Mouse (Mus musculus) ES-E14 (cell line): ENCODE measurements at regions not wholly inside any gene's neighbourhood (a gene's known extent, or its start where the extent isn't known, plus 50 kb on each side); places are given as distances from the start of the nearest gene placed in this dataset.

Source experiments
- DNase-seq: peaks from one replicate; pipeline ENCODE4 v3.0.0-alpha.2; 2013; ENCODE audit warnings: low read depth, low spot score
- H3K27ac ChIP-seq: 2 replicates; pipeline ENCODE4 v1.5.1; 2012; ENCODE audit warnings: low read depth, mild to moderate bottlenecking, low read length, moderate library complexity, mixed read lengths; ENCODE audit not compliant: poor library complexity, insufficient read depth, severe bottlenecking
- H3K36me3 ChIP-seq: 2 replicates; pipeline ENCODE4 v1.6.1; 2012; ENCODE audit warnings: mild to moderate bottlenecking, low read length, moderate library complexity, mixed read lengths; ENCODE audit not compliant: control insufficient read depth, poor library complexity, insufficient read depth, severe bottlenecking
- H3K4me1 ChIP-seq, 2 experiments: fragments of 150-350 bp in 1 of 2; sonication (generic) in 1 of 2; 2 replicates each; pipeline ENCODE4 v1.6.1; 2012; ENCODE audit warnings: low read length in 2 of 2, mild to moderate bottlenecking in 1 of 2, mixed read lengths in 1 of 2; ENCODE audit not compliant: control insufficient read depth in 2 of 2, insufficient read depth in 2 of 2, poor library complexity in 1 of 2
- H3K4me3 ChIP-seq, 2 experiments: fragments of 150-350 bp in 1 of 2; sonication (generic) in 1 of 2; 2 replicates each; pipeline ENCODE4 v1.5.1; 2012; ENCODE audit warnings: low read length in 2 of 2, low read depth in 1 of 2, mild to moderate bottlenecking in 1 of 2, mixed read lengths in 1 of 2; ENCODE audit not compliant: insufficient read depth in 1 of 2, poor library complexity in 1 of 2, severe bottlenecking in 1 of 2
- H3K9ac ChIP-seq: 2 replicates; pipeline ENCODE4 v1.6.1; 2012; ENCODE audit warnings: low read depth, mild to moderate bottlenecking, low read length, mixed read lengths; ENCODE audit not compliant: poor library complexity, insufficient read depth, severe bottlenecking
- H3K9me3 ChIP-seq: fragments of 150-350 bp; sonication (generic); 2 replicates; pipeline ENCODE4 v1.6.1; 2012; ENCODE audit warnings: low read depth, mild to moderate bottlenecking, low read length; ENCODE audit not compliant: control insufficient read depth, insufficient read depth
- CHD2 ChIP-seq: IDR thresholded peaks from 2 replicates; pipeline ENCODE4 v1.6.1; 2014; ENCODE audit warnings: mild to moderate bottlenecking, low read depth, low read length, inconsistent platforms
- HCFC1 ChIP-seq: IDR thresholded peaks from 2 replicates; pipeline ENCODE4 v1.6.1; 2012; ENCODE audit warnings: low read length, inconsistent platforms, borderline replicate concordance; ENCODE audit not compliant: insufficient read depth
- MAFK ChIP-seq: IDR thresholded peaks from 2 replicates; pipeline ENCODE4 v1.6.1; 2014; ENCODE audit warnings: mild to moderate bottlenecking, low read depth, low read length, inconsistent platforms; ENCODE audit not compliant: insufficient read depth
- ZC3H11A ChIP-seq: IDR thresholded peaks from 2 replicates; pipeline ENCODE4 v1.6.1; 2012; ENCODE audit warnings: low read depth, mild to moderate bottlenecking, inconsistent platforms, low read length, borderline replicate concordance
- ZNF384 ChIP-seq: IDR thresholded peaks from 2 replicates; pipeline ENCODE4 v1.6.1; 2012; ENCODE audit warnings: low read depth, low read length, inconsistent platforms
- in situ Hi-C, 2 experiments: fragments of 600-800 bp; cut with MboI; formaldehyde crosslinking; loops; one replicate each; pipeline ENCODE4 v1.15.1; 2025; ENCODE audit warnings: low sequenced_read_pairs in 2 of 2, inconsistent platforms in 1 of 2; ENCODE audit not compliant: unreplicated experiment in 2 of 2

DNA sequence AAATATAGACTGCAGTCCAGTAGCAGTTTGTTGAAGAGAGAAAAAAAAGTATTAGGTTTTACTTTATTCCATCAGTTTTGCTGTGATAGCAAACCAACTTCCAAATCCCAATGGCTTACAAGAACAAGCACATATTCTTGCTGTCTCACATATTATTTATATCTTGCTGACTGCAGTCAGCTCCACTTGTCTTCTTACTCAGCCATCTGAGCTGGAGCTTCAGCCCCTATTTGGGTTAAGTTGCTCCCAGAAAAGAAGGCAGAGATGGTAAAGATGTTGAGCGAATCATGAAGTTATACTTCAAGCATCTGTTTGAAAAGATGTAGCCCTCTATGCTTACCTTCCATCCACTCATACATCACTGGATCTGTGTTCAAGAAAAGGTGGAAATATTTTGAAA is 106.7 kb upstream of the Htr1f start:
- no peak for DNase-seq
- no peak overlapping the region for H3K27ac ChIP-seq
- no peaks in the 10 kb centered on the region for H3K36me3 ChIP-seq
- no peak for TF ChIP-seq CHD2
- no peak for TF ChIP-seq ZC3H11A
- no peak for TF ChIP-seq ZNF384
- no peak for TF ChIP-seq HCFC1
- TF ChIP-seq MAFK = no peak
- no peak overlapping the region for H3K9ac ChIP-seq
- no peaks in the 10 kb centered on the region for H3K4me1 ChIP-seq
- in situ Hi-C loops = no loop called here
- H3K9me3 ChIP-seq = no peaks in the 10 kb centered on the region
- no peak overlapping the region for H3K4me3 ChIP-seq

DNA sequence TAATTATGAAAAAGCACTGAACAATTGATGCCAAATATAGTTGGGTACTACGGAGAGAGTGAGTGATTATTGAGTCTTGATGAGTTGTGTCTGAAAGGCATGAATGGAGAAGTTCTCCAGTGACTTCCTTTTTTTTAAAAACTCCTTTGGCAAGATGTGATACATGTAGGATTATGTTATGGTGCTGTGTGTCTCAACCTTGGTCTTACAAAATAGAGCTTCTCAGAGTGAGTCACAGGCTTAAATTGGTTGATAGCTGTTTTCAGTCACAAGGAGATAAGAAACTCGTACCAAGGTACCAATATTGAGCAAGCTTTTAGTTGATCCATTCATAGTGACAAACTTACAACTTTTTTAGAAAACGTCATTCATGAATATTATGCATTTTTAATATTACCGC is 95.7 kb upstream of the Htr1f start:
- Histone ChIP-seq H3K4me3 (no peak overlapping the region), H3K27ac (no peak overlapping the region), H3K9ac (no peak overlapping the region), H3K4me1 (no peaks in the 10 kb centered on the region), H3K9me3 (no peaks in the 10 kb centered on the region), H3K36me3 (no peaks in the 10 kb centered on the region)
- TF ChIP-seq ZNF384 = no peak
- TF ChIP-seq CHD2 = no peak
- TF ChIP-seq MAFK = no peak
- no peak for TF ChIP-seq ZC3H11A
- TF ChIP-seq HCFC1 = no peak
- in situ Hi-C loops = no loop called here
- no peak for DNase-seq

DNA sequence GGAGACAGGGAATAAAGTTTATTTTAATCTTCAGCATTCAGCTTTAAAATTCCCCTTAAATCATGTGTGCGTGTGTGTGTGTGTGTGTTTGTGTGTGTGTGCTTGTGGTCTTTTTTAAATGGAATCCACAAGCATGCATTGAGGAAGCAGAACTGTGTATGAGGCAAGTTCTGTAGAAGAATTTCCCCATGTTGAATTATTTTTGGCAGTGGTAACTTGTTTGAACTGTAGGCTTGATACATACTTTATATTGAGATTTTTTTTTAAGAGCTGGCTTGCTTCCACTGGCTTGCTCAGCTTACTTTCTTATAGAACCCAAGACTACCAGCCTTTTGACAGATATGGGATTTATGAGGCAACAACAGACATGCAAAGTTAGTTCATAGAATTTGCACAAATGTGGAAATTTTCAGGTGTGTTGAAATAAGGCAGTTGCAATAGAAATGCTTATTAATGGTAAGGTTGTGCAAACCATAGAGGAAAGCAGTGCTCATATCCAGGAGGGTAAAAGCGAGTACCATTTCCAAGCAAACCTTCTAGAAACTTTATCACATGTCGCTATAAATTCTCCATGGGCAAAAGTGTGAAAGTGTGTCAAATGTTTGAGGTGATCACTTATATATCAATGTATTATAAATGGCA is 91.7 kb upstream of the Htr1f start:
- in situ Hi-C loops = no loop called here
- no peaks in the 10 kb centered on the region for H3K9me3 ChIP-seq
- H3K4me3 ChIP-seq = no peak overlapping the region
- H3K36me3 ChIP-seq = no peaks in the 10 kb centered on the region
- no peaks in the 10 kb centered on the region for H3K4me1 ChIP-seq
- DNase-seq = no peak
- TF ChIP-seq CHD2 = no peak
- no peak for TF ChIP-seq ZC3H11A
- TF ChIP-seq HCFC1 = no peak
- no peak for TF ChIP-seq MAFK
- no peak for TF ChIP-seq ZNF384
- H3K27ac ChIP-seq = no peak overlapping the region
- H3K9ac ChIP-seq = no peak overlapping the region

DNA sequence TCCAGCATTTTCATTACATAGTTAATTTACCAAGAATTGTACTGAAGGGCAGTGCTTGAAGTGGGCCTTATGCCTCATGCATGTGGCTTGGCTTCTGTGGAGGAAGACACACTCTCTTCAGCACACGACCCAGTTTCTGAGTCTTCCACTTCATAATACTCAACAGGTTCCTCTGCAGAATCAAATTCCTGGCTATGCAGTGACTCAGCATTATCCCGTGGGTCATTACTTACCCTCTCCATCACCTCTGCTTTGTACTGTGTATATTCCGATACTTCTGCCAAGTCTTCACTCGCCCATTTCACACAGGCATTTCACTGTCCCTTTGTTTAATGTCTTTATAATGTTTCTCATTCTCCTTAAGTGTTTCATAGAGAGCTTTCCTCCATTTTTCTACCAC is 90.1 kb upstream of the Htr1f start:
- in situ Hi-C loops = no loop called here
- no peak for DNase-seq
- TF ChIP-seq ZNF384 (no peak), ZC3H11A (no peak), MAFK (0 out of 2 replicates have a peak, but pooled peaks have one; percentile 16)

DNA sequence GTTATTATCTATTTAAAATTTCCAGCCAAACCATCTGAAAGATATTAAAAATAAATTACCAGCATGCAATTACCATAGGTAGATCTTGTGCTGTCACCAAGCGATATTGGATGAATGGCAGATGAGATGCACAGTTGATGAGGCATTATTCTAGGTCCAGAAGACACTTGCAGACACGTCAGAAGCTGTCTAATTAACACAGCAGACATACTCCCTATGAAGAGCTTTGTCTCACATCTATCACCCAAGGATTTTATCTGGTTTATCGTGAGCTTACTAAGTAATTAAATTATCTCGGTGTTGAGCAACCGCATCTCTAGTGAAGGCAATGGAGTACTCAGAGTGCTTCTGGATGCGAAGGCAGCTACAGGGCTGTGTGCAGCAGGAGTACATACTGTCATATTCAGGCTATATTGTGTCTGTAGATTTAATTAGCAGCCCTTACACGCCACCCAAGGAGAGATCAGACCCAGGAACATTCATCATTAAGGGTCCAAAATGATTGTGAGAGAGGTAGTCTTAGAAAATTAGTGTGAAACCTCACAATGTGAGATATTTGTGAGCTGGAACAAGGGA is 86.0 kb upstream of the Htr1f start:
- in situ Hi-C loops = no loop called here
- H3K9me3 ChIP-seq = no peaks in the 10 kb centered on the region
- no peak overlapping the region for H3K9ac ChIP-seq
- no peaks in the 10 kb centered on the region for H3K36me3 ChIP-seq
- no peak for TF ChIP-seq ZNF384
- TF ChIP-seq MAFK = no peak
- no peak for TF ChIP-seq CHD2
- TF ChIP-seq ZC3H11A = no peak
- TF ChIP-seq HCFC1 = no peak
- no peak for DNase-seq
- no peak overlapping the region for H3K4me3 ChIP-seq
- H3K27ac ChIP-seq = no peak overlapping the region
- no peaks in the 10 kb centered on the region for H3K4me1 ChIP-seq

More for the DNA sequence above, 90.1 kb upstream of the Htr1f start:
- no peaks in the 10 kb centered on the region for H3K36me3 ChIP-seq
- H3K4me1 ChIP-seq = no peaks in the 10 kb centered on the region
- no peak overlapping the region for H3K27ac ChIP-seq
- no peak overlapping the region for H3K4me3 ChIP-seq
- no peak overlapping the region for H3K9ac ChIP-seq
- no peaks in the 10 kb centered on the region for H3K9me3 ChIP-seq
